Mouse (Mus musculus): ENCODE measurements at regions not wholly inside any gene's neighbourhood (a gene's known extent, or its start where the extent isn't known, plus 50 kb on each side); places are given as distances from the start of the nearest gene placed in this dataset.

DNA sequence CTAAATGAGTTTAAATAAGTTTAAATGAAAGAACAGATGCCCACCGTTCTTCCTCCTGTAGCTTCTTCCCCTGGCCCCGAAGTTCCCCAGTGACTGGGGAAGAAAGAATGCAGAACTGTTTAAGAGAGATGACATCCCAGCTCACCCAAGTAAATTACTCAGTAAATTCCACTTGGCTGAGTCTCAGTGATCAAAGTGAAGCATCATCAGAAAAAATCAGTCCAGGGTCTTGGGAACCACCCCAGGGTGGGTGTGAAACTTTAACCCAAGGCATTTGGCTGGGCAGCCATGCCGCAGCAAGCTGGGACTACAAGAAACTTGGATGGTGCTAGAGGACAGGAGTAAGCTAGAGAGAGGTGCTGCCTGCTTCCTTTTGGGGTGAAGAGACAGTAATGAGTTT, 133.9 kb downstream of the Emx2 start:
- WGBS = 74% methylated on average over 3 of the region's 3 CpGs
- Histone ChIP-seq H3K4me1 (peaks cover 6% of the 10 kb centered on the region), H3K9ac (no peak overlapping the region), H3K4me2 (replicated peaks) (no peak overlapping the region), H3K27ac (no peak overlapping the region), H3K4me3 (no peak overlapping the region), H3K9me3 (replicated peaks) (no peaks in the 10 kb centered on the region), H3K27me3 (peaks cover 52% of the 10 kb centered on the region), H3K36me3 (no peaks in the 10 kb centered on the region)
- ATAC-seq (ENCODE audit: low FRiP score) = no peak

GRCm38 (mm10) chr19:59624288-59624795, 166.2 kb downstream of the Emx2 start:
- Histone ChIP-seq H3K27ac (no peak overlapping the region), H3K9ac (no peak overlapping the region), H3K4me1 (peaks cover 11% of the 10 kb centered on the region), H3K36me3 (no peaks in the 10 kb centered on the region), H3K27me3 (no peaks in the 10 kb centered on the region), H3K4me2 (replicated peaks) (no peak overlapping the region), H3K4me3 (no peak overlapping the region), H3K9me3 (replicated peaks) (no peaks in the 10 kb centered on the region)
- 73% methylated on average over 6 of the region's 6 CpGs for WGBS
- no peak for ATAC-seq (ENCODE audit: low FRiP score)

DNA sequence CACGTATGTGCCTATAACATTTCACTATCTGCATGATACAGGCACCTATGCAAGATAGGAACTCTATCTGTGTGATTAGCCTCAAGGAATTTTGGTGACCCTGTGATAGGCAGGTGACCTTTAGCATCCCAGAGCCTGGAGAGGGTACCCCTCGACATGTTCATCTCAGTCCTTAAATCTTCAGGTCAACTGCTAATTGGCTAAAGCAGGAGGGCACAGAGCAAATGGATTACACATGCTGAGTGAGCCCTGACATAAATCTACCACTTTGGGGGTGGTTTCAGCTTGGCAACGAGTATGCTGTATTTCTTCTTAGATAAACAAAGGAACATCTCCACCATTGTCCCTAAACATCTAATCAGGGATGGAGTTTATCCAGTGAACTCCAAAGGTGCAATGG, 169.5 kb downstream of the Emx2 start:
- Histone ChIP-seq H3K4me2 (replicated peaks) (no peak overlapping the region), H3K4me1 (peaks cover 11% of the 10 kb centered on the region), H3K4me3 (no peak overlapping the region), H3K9ac (no peak overlapping the region), H3K27ac (no peak overlapping the region), H3K9me3 (replicated peaks) (no peaks in the 10 kb centered on the region), H3K27me3 (no peaks in the 10 kb centered on the region), H3K36me3 (no peaks in the 10 kb centered on the region)
- ATAC-seq (ENCODE audit: low FRiP score) = no peak
- WGBS = 70% methylated on average over 3 of the region's 3 CpGs

GRCm38 (mm10) chr19:59628296-59629160, 170.4 kb downstream of the Emx2 start:
- no peak overlapping the region; the same call in 1 of the 2 replicates for H3K4me2 ChIP-seq (replicated peaks)
- H3K27me3 ChIP-seq = no peaks in the 10 kb centered on the region
- no peak overlapping the region for H3K9ac ChIP-seq
- H3K9me3 ChIP-seq (replicated peaks) = no peaks in the 10 kb centered on the region
- H3K4me3 ChIP-seq = no peak overlapping the region
- no peaks in the 10 kb centered on the region for H3K36me3 ChIP-seq
- 56% methylated on average over 15 of the region's 15 CpGs for WGBS
- peak; percentile 67; the same call in 1 of the 2 replicates for ATAC-seq (ENCODE audit: low FRiP score)
- no peak overlapping the region for H3K27ac ChIP-seq
- peaks cover 11% of the 10 kb centered on the region for H3K4me1 ChIP-seq

GRCm38 (mm10) chr19:59629161-59629445, 170.9 kb downstream of the Emx2 start:
- Histone ChIP-seq H3K4me2 (replicated peaks) (no peak overlapping the region), H3K9ac (no peak overlapping the region), H3K9me3 (replicated peaks) (no peaks in the 10 kb centered on the region), H3K4me1 (peaks cover 11% of the 10 kb centered on the region), H3K27me3 (no peaks in the 10 kb centered on the region), H3K27ac (no peak overlapping the region), H3K4me3 (no peak overlapping the region), H3K36me3 (no peaks in the 10 kb centered on the region)
- ATAC-seq (ENCODE audit: low FRiP score) = peak; percentile 50
- WGBS = 81% methylated on average over 2 of the region's 2 CpGs

DNA sequence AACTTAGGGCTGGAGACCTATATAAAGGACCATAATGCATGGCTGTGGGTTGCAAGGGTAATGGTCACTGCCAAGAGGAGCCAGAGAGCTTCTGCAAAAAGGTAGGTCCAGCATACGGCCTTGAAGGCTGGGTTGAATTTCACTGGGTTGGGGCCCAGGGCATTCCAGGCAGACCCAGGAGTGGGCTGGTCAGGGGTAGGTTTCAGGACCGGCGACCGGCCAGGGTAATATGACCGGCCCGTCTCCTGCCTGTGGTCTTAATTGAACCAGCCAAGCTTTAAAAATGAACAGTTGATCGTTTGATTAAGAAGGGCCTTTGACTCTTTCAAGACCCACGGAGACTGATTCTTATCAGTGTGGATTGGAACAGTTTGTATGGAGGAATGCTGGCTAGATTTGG, 171.9 kb downstream of the Emx2 start:
- Histone ChIP-seq H3K27me3 (no peaks in the 10 kb centered on the region), H3K4me1 (peaks cover 11% of the 10 kb centered on the region), H3K27ac (no peak overlapping the region), H3K4me3 (no peak overlapping the region), H3K9ac (no peak overlapping the region), H3K9me3 (replicated peaks) (no peaks in the 10 kb centered on the region), H3K4me2 (replicated peaks) (no peak overlapping the region), H3K36me3 (no peaks in the 10 kb centered on the region)
- no peak for ATAC-seq (ENCODE audit: low FRiP score)
- 77% methylated on average over 8 of the region's 8 CpGs for WGBS

GRCm38 (mm10) chr19:59630706-59631105, 172.5 kb downstream of the Emx2 start:
- Histone ChIP-seq H3K36me3 (no peaks in the 10 kb centered on the region), H3K9me3 (replicated peaks) (no peaks in the 10 kb centered on the region), H3K4me2 (replicated peaks) (no peak overlapping the region), H3K27ac (no peak overlapping the region), H3K9ac (no peak overlapping the region), H3K4me3 (no peak overlapping the region), H3K4me1 (peaks cover 11% of the 10 kb centered on the region), H3K27me3 (no peaks in the 10 kb centered on the region)
- no peak for ATAC-seq (ENCODE audit: low FRiP score)
- WGBS = 43% methylated on average over 4 of the region's 4 CpGs

DNA sequence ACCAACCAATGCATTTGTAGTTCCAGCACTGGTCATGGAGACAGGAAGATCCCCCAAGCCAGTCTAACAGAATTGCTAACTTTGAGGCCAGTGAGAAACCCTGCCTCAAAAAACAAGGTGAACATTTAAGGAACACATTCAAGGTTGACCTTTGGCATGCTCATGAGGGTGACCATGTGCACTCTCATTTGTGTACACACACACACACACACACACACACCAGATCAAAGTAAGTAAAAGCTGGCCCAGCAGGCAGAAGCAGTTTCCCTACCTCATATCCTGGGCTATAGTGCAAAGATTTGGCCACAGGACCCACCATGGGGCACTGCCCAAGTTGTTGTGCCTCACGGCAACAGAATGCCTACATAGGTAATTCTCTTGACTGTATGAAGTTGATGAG, 173.4 kb downstream of the Emx2 start:
- Histone ChIP-seq H3K4me3 (no peak overlapping the region), H3K9me3 (replicated peaks) (no peaks in the 10 kb centered on the region), H3K36me3 (no peaks in the 10 kb centered on the region), H3K9ac (no peak overlapping the region), H3K27ac (no peak overlapping the region), H3K4me1 (peaks cover 11% of the 10 kb centered on the region), H3K4me2 (replicated peaks) (no peak overlapping the region), H3K27me3 (no peaks in the 10 kb centered on the region)
- ATAC-seq (ENCODE audit: low FRiP score) = no peak
- 86% methylated on average over 1 of the region's 1 CpGs for WGBS

DNA sequence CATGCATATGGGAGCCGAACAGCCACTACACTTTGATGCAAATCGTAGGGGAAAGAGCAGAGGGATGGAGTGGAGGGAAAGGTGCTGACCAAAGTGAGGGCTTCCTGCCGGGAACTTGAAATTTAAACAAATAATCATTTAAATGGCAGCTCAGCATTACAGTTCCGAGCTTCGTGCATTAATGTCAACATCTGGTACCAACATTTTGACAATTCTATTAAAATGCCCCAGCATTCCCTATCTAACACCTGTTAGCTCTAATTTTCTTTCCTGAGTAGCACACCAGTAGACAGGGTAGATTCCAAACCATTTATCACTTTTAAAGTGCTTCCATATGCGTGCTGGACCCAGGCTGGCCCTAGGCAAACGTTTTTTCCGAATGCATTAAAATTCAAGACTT, 178.1 kb downstream of the Emx2 start:
- 52% methylated on average over 8 of the region's 8 CpGs for WGBS

DNA sequence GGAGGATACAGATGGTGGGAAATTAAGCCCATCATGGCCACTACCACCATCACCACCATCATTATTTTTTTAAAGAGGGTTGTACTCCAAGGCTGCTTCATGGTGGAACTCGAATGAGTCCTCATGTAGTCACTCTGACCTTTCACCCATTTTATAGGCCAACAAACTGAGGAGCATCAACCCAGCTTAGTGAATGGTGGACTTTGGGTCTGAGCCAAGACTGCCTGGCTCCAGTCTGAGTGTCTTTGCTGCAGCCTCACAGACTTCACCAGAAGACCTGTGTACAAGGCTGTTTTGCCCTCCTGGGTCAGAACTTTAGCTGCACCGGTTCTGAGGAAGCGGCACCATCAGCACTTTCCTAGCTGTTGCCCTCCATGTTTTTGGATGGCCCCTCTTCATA, 184.4 kb downstream of the Emx2 start:
- H3K27ac ChIP-seq = no peak overlapping the region
- no peaks in the 10 kb centered on the region for H3K27me3 ChIP-seq
- no peaks in the 10 kb centered on the region for H3K9me3 ChIP-seq (replicated peaks)
- WGBS = 89% methylated on average over 3 of the region's 3 CpGs
- H3K4me2 ChIP-seq (replicated peaks) = no peak overlapping the region
- H3K9ac ChIP-seq = no peak overlapping the region
- H3K36me3 ChIP-seq = no peaks in the 10 kb centered on the region
- no peak for ATAC-seq (ENCODE audit: low FRiP score)
- H3K4me3 ChIP-seq = no peak overlapping the region
- no peaks in the 10 kb centered on the region for H3K4me1 ChIP-seq

More for the DNA sequence above, 178.1 kb downstream of the Emx2 start:
- Histone ChIP-seq H3K4me1 (no peaks in the 10 kb centered on the region), H3K9ac (no peak overlapping the region), H3K4me3 (no peak overlapping the region), H3K36me3 (no peaks in the 10 kb centered on the region), H3K27ac (no peak overlapping the region), H3K4me2 (replicated peaks) (no peak overlapping the region), H3K27me3 (no peaks in the 10 kb centered on the region), H3K9me3 (replicated peaks) (no peaks in the 10 kb centered on the region)
- ATAC-seq (ENCODE audit: low FRiP score) = no peak

DNA sequence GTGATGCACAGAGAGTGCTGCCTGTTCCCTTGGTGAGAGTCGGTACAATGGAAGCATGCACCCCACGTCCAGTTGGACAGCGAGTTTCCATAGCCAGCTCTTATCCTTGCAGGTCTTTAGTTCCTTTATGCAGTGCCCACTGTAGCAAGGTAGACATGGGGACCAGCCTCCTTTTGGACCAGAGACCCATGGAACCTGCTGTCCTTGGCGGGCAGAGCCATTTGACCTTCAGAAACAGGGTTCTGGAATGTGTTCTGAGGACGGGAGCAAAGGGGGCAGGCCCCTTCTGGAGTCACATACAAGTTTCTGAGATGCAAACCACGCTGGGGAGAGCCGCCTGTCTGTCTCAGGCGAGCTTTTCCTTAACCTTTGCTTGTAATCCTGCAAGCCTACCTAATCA, 188.1 kb downstream of the Emx2 start:
- no peak overlapping the region for H3K4me3 ChIP-seq
- no peaks in the 10 kb centered on the region for H3K27me3 ChIP-seq
- H3K9me3 ChIP-seq (replicated peaks) = no peaks in the 10 kb centered on the region
- H3K4me1 ChIP-seq = no peaks in the 10 kb centered on the region
- no peak for ATAC-seq (ENCODE audit: low FRiP score)
- H3K9ac ChIP-seq = no peak overlapping the region
- no peak overlapping the region for H3K27ac ChIP-seq
- H3K36me3 ChIP-seq = no peaks in the 10 kb centered on the region
- WGBS = 79% methylated on average over 8 of the region's 8 CpGs
- no peak overlapping the region for H3K4me2 ChIP-seq (replicated peaks)

DNA sequence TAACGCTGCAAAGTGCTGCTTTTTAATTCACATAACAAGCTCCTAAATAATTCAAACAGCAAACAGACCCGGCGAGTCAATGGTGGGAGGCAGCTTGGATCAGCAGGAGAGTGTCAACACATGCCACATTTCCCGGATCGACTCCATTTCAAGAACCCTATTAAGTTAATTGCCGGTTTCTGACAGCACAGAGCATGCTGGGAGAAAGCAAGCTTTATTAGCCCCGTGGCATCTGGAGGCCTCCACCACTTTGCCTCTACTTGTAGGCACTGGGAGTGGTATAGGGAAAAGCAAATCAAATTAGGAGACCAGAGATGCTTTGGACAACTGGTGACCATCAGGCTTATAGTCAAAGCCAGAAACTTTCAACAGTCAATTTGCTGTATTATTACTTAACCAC, 188.5 kb downstream of the Emx2 start:
- ATAC-seq (ENCODE audit: low FRiP score) = no peak
- Histone ChIP-seq H3K27me3 (no peaks in the 10 kb centered on the region), H3K9me3 (replicated peaks) (no peaks in the 10 kb centered on the region)

DNA sequence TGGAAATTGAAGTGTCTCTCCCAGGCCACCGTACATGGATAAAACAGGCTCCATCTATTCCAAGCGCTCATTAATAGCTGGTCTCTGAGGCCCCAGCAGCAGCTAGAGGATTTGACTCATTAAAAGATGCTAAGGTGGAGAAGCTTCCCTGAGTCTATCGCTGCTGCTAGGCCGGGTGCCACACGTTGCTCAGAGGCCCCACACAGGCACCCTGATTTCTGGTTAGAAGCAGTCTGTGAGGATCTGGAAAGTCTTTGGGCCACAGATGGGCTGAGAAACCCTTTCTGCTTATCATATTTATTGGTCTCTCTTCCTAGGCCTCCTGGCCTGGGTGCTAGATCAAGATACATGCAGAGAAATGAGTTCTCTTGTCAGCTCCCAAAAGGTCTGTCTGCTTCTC, 191.2 kb downstream of the Emx2 start:
- no peak for ATAC-seq (ENCODE audit: low FRiP score)

More for the DNA sequence above, 188.5 kb downstream of the Emx2 start:
- H3K4me1 ChIP-seq = no peaks in the 10 kb centered on the region
- H3K27ac ChIP-seq = no peak overlapping the region
- no peak overlapping the region for H3K9ac ChIP-seq
- WGBS = 77% methylated on average over 7 of the region's 7 CpGs
- no peak overlapping the region for H3K4me3 ChIP-seq
- no peaks in the 10 kb centered on the region for H3K36me3 ChIP-seq
- no peak overlapping the region for H3K4me2 ChIP-seq (replicated peaks)

More for the DNA sequence above, 191.2 kb downstream of the Emx2 start:
- Histone ChIP-seq H3K27me3 (no peaks in the 10 kb centered on the region), H3K36me3 (no peaks in the 10 kb centered on the region), H3K4me3 (no peak overlapping the region), H3K27ac (no peak overlapping the region), H3K4me2 (replicated peaks) (no peak overlapping the region), H3K4me1 (no peaks in the 10 kb centered on the region), H3K9me3 (replicated peaks) (no peaks in the 10 kb centered on the region), H3K9ac (no peak overlapping the region)
- 83% methylated on average over 5 of the region's 5 CpGs for WGBS
